Mouse (Mus musculus) stomach, postnatal 0 days (tissue): ENCODE measurements around the gene Wfikkn1. TPM values are rescaled to one million over a fixed set of nuclear protein-coding genes. Genes with fewer than 3 reads are reported as not detected.
A peak's percentile ranks its signal among the peaks of the same experiment; 100 is the strongest.

Experiments
- ATAC-seq: fragments of 200-750 bp; cut with Nextera tagmentation; 2 replicates; pipeline ENCODE4 v1.8.0; 2017; ENCODE audit not compliant: low FRiP score, low TSS enrichment
- DNase-seq: peaks from one replicate; pipeline ENCODE4 v3.0.0-alpha.2; 2016; ENCODE audit warnings: low spot score
- H3K27ac ChIP-seq: fragments of 300-500 bp; sonication (generic); replicated peaks from 2 replicates; pipeline ENCODE4 v1.5.1; 2014; ENCODE audit warnings: mild to moderate bottlenecking, control low read depth
- H3K27me3 ChIP-seq: fragments of 300-500 bp; sonication (generic); 2 replicates; pipeline ENCODE4 v1.6.1; 2014; ENCODE audit warnings: low read length; ENCODE audit not compliant: control insufficient read depth, insufficient read depth
- H3K36me3 ChIP-seq: fragments of 300-500 bp; sonication (generic); 2 replicates; pipeline ENCODE4 v1.6.1; 2014; ENCODE audit warnings: low read length, mixed read lengths; ENCODE audit not compliant: control insufficient read depth, insufficient read depth
- H3K4me1 ChIP-seq: fragments of 300-500 bp; sonication (generic); replicated peaks from 2 replicates; pipeline ENCODE4 v1.6.1; 2014; ENCODE audit warnings: antibody characterized with exemption; ENCODE audit not compliant: control insufficient read depth, insufficient read depth
- H3K4me2 ChIP-seq: fragments of 300-500 bp; sonication (generic); replicated peaks from 2 replicates; pipeline ENCODE4 v1.6.1; 2014; ENCODE audit warnings: low read depth, mild to moderate bottlenecking, control low read depth, moderate library complexity
- H3K4me3 ChIP-seq: fragments of 300-500 bp; sonication (generic); 2 replicates; pipeline ENCODE4 v1.5.1; 2014; ENCODE audit warnings: low read depth, low read length, control low read depth
- H3K9ac ChIP-seq: fragments of 300-500 bp; sonication (generic); 2 replicates; pipeline ENCODE4 v1.6.1; 2014; ENCODE audit warnings: mild to moderate bottlenecking, low read length, control low read depth, mixed read lengths
- H3K9me3 ChIP-seq: fragments of 300-500 bp; sonication (generic); 2 replicates; pipeline ENCODE4 v1.6.1; 2016; ENCODE audit warnings: low read length; ENCODE audit not compliant: control insufficient read depth
- CTCF ChIP-seq: IDR thresholded peaks from 2 replicates; pipeline ENCODE4 v1.5.1; 2016; ENCODE audit warnings: antibody characterized with exemption, low read depth, mild to moderate bottlenecking, moderate library complexity
- EP300 ChIP-seq: optimal IDR thresholded peaks from 2 replicates; pipeline ENCODE3; 2016; ENCODE audit warnings: antibody characterized with exemption
- WGBS: fragments of 180-500 bp; shearing (Covaris S2); extraction: QIAGEN DNeasy Blood & Tissue Kit; methylation state at CpG from one replicate; pipeline ENCODE4 v1.1.7; 2014; 5-methylcytosine and 5-hydroxymethylcytosine counted together
- polyA plus RNA-seq: library from polyadenylated mRNA; unstranded; fragments of >200 nt; fragmentation: Nextera tagmentation; extraction: Ambion mirVana; gene quantifications from 2 replicates; pipeline ENCODE4 v1.2.1, GENCODE M21; 2015

Gene Wfikkn1
- polyA plus RNA-seq, 1 experiment from 2014 or later: 0.35 TPM

GRCm38 (mm10) chr17:25878611-25879180, 2.0 kb downstream of the Wfikkn1 start:
- Histone ChIP-seq H3K36me3 (peaks cover 11% of the 10 kb centered on the region; the same call in 1 of the 2 replicates), H3K9ac (no peak overlapping the region), H3K27ac (no peak overlapping the region), H3K27me3 (no peaks in the 10 kb centered on the region), H3K4me3 (no peak overlapping the region), H3K4me1 (peaks cover 5% of the 10 kb centered on the region; the same call in 1 of the 2 replicates), H3K9me3 (no peaks in the 10 kb centered on the region), H3K4me2 (no peak overlapping the region)
- no peak for ATAC-seq
- WGBS: 92% methylated on average over 19 of the region's 19 CpGs
- TF ChIP-seq CTCF: no peak
- TF ChIP-seq EP300: no peak
- DNase-seq: peak; percentile 13

GRCm38 (mm10) chr17:25877741-25878610, 2.7 kb downstream of the Wfikkn1 start:
- H3K4me1 ChIP-seq: peaks cover 5% of the 10 kb centered on the region; the same call in 1 of the 2 replicates
- DNase-seq (peak; percentile 13), ATAC-seq (no peak)
- H3K4me2 ChIP-seq: no peak overlapping the region
- TF ChIP-seq EP300: no peak
- TF ChIP-seq CTCF: no peak
- no peak overlapping the region for H3K4me3 ChIP-seq
- no peak overlapping the region for H3K9ac ChIP-seq
- peaks cover 7% of the 10 kb centered on the region; the same call in 1 of the 2 replicates for H3K36me3 ChIP-seq
- no peak overlapping the region for H3K27ac ChIP-seq
- H3K9me3 ChIP-seq: no peaks in the 10 kb centered on the region
- H3K27me3 ChIP-seq: no peaks in the 10 kb centered on the region
- 90% methylated on average over 32 of the region's 32 CpGs for WGBS

GRCm38 (mm10) chr17:25877025-25877424, 3.6 kb downstream of the Wfikkn1 start:
- Histone ChIP-seq H3K4me3 (no peak overlapping the region), H3K27me3 (no peaks in the 10 kb centered on the region), H3K4me2 (no peak overlapping the region), H3K36me3 (peaks cover 4% of the 10 kb centered on the region; the same call in 1 of the 2 replicates), H3K9ac (no peak overlapping the region), H3K4me1 (peaks cover 5% of the 10 kb centered on the region; the same call in 1 of the 2 replicates), H3K27ac (no peak overlapping the region), H3K9me3 (no peaks in the 10 kb centered on the region)
- TF ChIP-seq EP300 (no peak), CTCF (no peak)
- ATAC-seq (no peak), DNase-seq (no peak)
- 94% methylated on average over 3 of the region's 3 CpGs for WGBS

GRCm38 (mm10) chr17:25876347-25876915, 4.2 kb downstream of the Wfikkn1 start:
- peak overlapping the region; percentile 68 for H3K9ac ChIP-seq
- no peak for DNase-seq
- H3K27ac ChIP-seq: no peak overlapping the region
- H3K27me3 ChIP-seq: no peaks in the 10 kb centered on the region
- no peaks in the 10 kb centered on the region for H3K9me3 ChIP-seq
- peak overlapping the region; percentile 64 for H3K4me3 ChIP-seq
- TF ChIP-seq CTCF (no peak), EP300 (no peak)
- peak overlapping the region; percentile 90 for H3K4me2 ChIP-seq
- no peak for ATAC-seq
- peaks cover 4% of the 10 kb centered on the region; the same call in 1 of the 2 replicates for H3K36me3 ChIP-seq
- peaks cover 5% of the 10 kb centered on the region; the same call in 1 of the 2 replicates for H3K4me1 ChIP-seq
- WGBS: 54% methylated on average over 10 of the region's 10 CpGs

- under 1% methylated on average over 59 of the region's 59 CpGs for WGBS
- DNase-seq: peak; percentile 92
These were observed 5.2 kb downstream of the Wfikkn1 start for GRCm38 (mm10) chr17:25875171-25876136.

More at GRCm38 (mm10) chr17:25875171-25876136, 5.2 kb downstream of the Wfikkn1 start:
- Histone ChIP-seq H3K4me1 (peaks cover 5% of the 10 kb centered on the region; the same call in 1 of the 2 replicates), H3K4me3 (peak overlapping the region; percentile 64), H3K9ac (peak overlapping the region; percentile 68), H3K9me3 (no peaks in the 10 kb centered on the region), H3K36me3 (peaks cover 4% of the 10 kb centered on the region; the same call in 1 of the 2 replicates), H3K27me3 (no peaks in the 10 kb centered on the region), H3K4me2 (peak overlapping the region; percentile 90), H3K27ac (peak overlapping the region; percentile 89)
- TF ChIP-seq EP300: peak; percentile 37
- peak; percentile 48 for TF ChIP-seq CTCF
- ATAC-seq: peak; percentile 87
